Mouse (Mus musculus) MEL (cell line): ENCODE measurements around the gene Zbtb20. TPM values are rescaled to one million over a fixed set of nuclear protein-coding genes. Genes with fewer than 3 reads are reported as not detected.
A peak's percentile ranks its signal among the peaks of the same experiment; 100 is the strongest.

Experiments
- DNase-seq: peaks from one replicate; pipeline ENCODE4 v3.0.0; 2011; ENCODE audit warnings: low read depth, low spot score
- H3K27ac ChIP-seq: 2 replicates; pipeline ENCODE4 v1.5.1; 2012; ENCODE audit warnings: low read depth, mild to moderate bottlenecking, control low read depth, low read length, moderate library complexity; ENCODE audit not compliant: control insufficient read depth
- H3K27me3 ChIP-seq, 2 experiments: fragments of 150-350 bp in 1 of 2; sonication (generic) in 1 of 2; 2 replicates each; pipeline ENCODE4 v1.6.1; 2012; ENCODE audit warnings: low read length in 2 of 2, mild to moderate bottlenecking in 2 of 2, improper control_type of control experiment in 1 of 2, moderate library complexity in 1 of 2; ENCODE audit not compliant: insufficient read depth in 2 of 2, control insufficient read depth in 1 of 2
- H3K36me3 ChIP-seq, 2 experiments: 2 replicates each; pipeline ENCODE4 v1.6.1; 2012 to 2014; ENCODE audit warnings: low read length in 2 of 2, improper control_type of control experiment in 1 of 2, inconsistent platforms in 1 of 2, mild to moderate bottlenecking in 1 of 2; ENCODE audit not compliant: insufficient read depth in 2 of 2, control insufficient read depth in 1 of 2
- H3K4me1 ChIP-seq, 2 experiments: fragments of 150-350 bp in 1 of 2; sonication (generic) in 1 of 2; 2 replicates each; pipeline ENCODE4 v1.6.1; 2012; ENCODE audit warnings: low read length in 2 of 2, improper control_type of control experiment in 1 of 2, mild to moderate bottlenecking in 1 of 2; ENCODE audit not compliant: insufficient read depth in 2 of 2, control insufficient read depth in 1 of 2
- H3K4me3 ChIP-seq, 2 experiments: fragments of 150-350 bp in 1 of 2; sonication (generic) in 1 of 2; 2 replicates each; pipeline ENCODE4 v1.5.1; 2012; ENCODE audit warnings: low read depth in 2 of 2, low read length in 2 of 2, mild to moderate bottlenecking in 2 of 2, moderate library complexity in 2 of 2, control low read depth in 1 of 2, improper control_type of control experiment in 1 of 2; ENCODE audit not compliant: control insufficient read depth in 1 of 2, insufficient read depth in 1 of 2
- H3K79me2 ChIP-seq: 2 replicates; pipeline ENCODE4 v1.6.1; 2012; ENCODE audit warnings: mild to moderate bottlenecking, low read length, moderate library complexity; ENCODE audit not compliant: control insufficient read depth, poor library complexity, insufficient read depth
- H3K9ac ChIP-seq: 2 replicates; pipeline ENCODE4 v1.6.1; 2012; ENCODE audit warnings: low read depth, mild to moderate bottlenecking, control low read depth, low read length, moderate library complexity; ENCODE audit not compliant: control insufficient read depth, poor library complexity, severe bottlenecking
- H3K9me3 ChIP-seq: fragments of 150-350 bp; sonication (generic); replicated peaks from 2 replicates; pipeline ENCODE4 v1.6.1; 2012; ENCODE audit warnings: mild to moderate bottlenecking, low read length, improper control_type of control experiment, moderate library complexity; ENCODE audit not compliant: insufficient read depth
- CHD1 ChIP-seq: IDR thresholded peaks from 2 replicates; pipeline ENCODE4 v1.6.1; 2012; ENCODE audit warnings: low read depth, mild to moderate bottlenecking, inconsistent platforms, low read length, improper control_type of control experiment
- CHD2 ChIP-seq: IDR thresholded peaks from 2 replicates; pipeline ENCODE4 v1.6.1; 2011; ENCODE audit warnings: low read length, improper control_type of control experiment
- CTCF ChIP-seq, 3 experiments: IDR thresholded peaks in 2 of 3; conservative IDR thresholded peaks in 1 of 3; 2 replicates each; pipeline ENCODE4 v1.5.1; 2011 to 2012; ENCODE audit warnings: low read length in 3 of 3, low read depth in 2 of 3, mild to moderate bottlenecking in 2 of 3, improper control_type of control experiment in 1 of 3, inconsistent platforms in 1 of 3, mixed read lengths in 1 of 3, moderate library complexity in 1 of 3; ENCODE audit not compliant: control insufficient read depth in 1 of 3, insufficient read depth in 1 of 3, poor library complexity in 1 of 3, severe bottlenecking in 1 of 3
- ELF1 ChIP-seq: IDR thresholded peaks from 2 replicates; pipeline ENCODE4 v1.6.1; 2014; ENCODE audit warnings: low read depth, mild to moderate bottlenecking, inconsistent platforms, low read length, improper control_type of control experiment, moderate library complexity
- EP300 ChIP-seq, 2 experiments: IDR thresholded peaks; 2 replicates each; pipeline ENCODE4 v1.6.1; 2011; ENCODE audit warnings: improper control_type of control experiment in 2 of 2, low read length in 2 of 2, low read depth in 1 of 2, mild to moderate bottlenecking in 1 of 2
- ETS1 ChIP-seq: IDR thresholded peaks from 2 replicates; pipeline ENCODE4 v1.6.1; 2012; ENCODE audit warnings: low read depth, mild to moderate bottlenecking, inconsistent platforms, low read length, improper control_type of control experiment, moderate library complexity
- HCFC1 ChIP-seq: IDR thresholded peaks from 2 replicates; pipeline ENCODE4 v1.6.1; 2012; ENCODE audit warnings: low read depth, mild to moderate bottlenecking, inconsistent platforms, low read length, improper control_type of control experiment, moderate library complexity
- MAZ ChIP-seq: IDR thresholded peaks from 2 replicates; pipeline ENCODE4 v1.6.1; 2012; ENCODE audit warnings: low read depth, mild to moderate bottlenecking, inconsistent platforms, low read length, improper control_type of control experiment
- MEF2A ChIP-seq: IDR thresholded peaks from 2 replicates; pipeline ENCODE4 v1.6.1; 2014; ENCODE audit warnings: low read depth, mild to moderate bottlenecking, inconsistent platforms, low read length, improper control_type of control experiment; ENCODE audit not compliant: poor library complexity, insufficient replicate concordance, severe bottlenecking; ENCODE audit errors: extremely low read depth
- MXI1 ChIP-seq: IDR thresholded peaks from 2 replicates; pipeline ENCODE4 v1.6.1; 2011; ENCODE audit warnings: mild to moderate bottlenecking, low read depth, low read length, improper control_type of control experiment
- NRF1 ChIP-seq: IDR thresholded peaks from 2 replicates; pipeline ENCODE4 v1.6.1; 2014; ENCODE audit warnings: low read depth, mild to moderate bottlenecking, inconsistent platforms, low read length, improper control_type of control experiment, moderate library complexity; ENCODE audit not compliant: poor library complexity, insufficient read depth, severe bottlenecking
- POLR2AphosphoS5 ChIP-seq: IDR thresholded peaks from 2 replicates; pipeline ENCODE4 v1.6.1; 2012; ENCODE audit warnings: low read depth, borderline replicate concordance, mild to moderate bottlenecking, inconsistent platforms, low read length, moderate library complexity, mixed read lengths
- TAL1 ChIP-seq: IDR thresholded peaks from 2 replicates; pipeline ENCODE4 v1.6.1; 2012; ENCODE audit warnings: mild to moderate bottlenecking, inconsistent platforms, low read length, moderate library complexity, mixed read lengths
- TBP ChIP-seq: IDR thresholded peaks from 2 replicates; pipeline ENCODE4 v1.8.0; 2011; ENCODE audit warnings: low read depth, low read length, improper control_type of control experiment
- TCF12 ChIP-seq: IDR thresholded peaks from 2 replicates; pipeline ENCODE4 v1.6.1; 2014; ENCODE audit warnings: low read depth, mild to moderate bottlenecking, inconsistent platforms, low read length, improper control_type of control experiment, moderate library complexity
- USF1 ChIP-seq: IDR thresholded peaks from 2 replicates; pipeline ENCODE4 v1.6.1; 2014; ENCODE audit warnings: low read depth, mild to moderate bottlenecking, inconsistent platforms, low read length, improper control_type of control experiment, moderate library complexity
- ZC3H11A ChIP-seq: IDR thresholded peaks from 2 replicates; pipeline ENCODE4 v1.6.1; 2012; ENCODE audit warnings: low read depth, mild to moderate bottlenecking, inconsistent platforms, low read length, improper control_type of control experiment
- polyA plus RNA-seq, 2 experiments: library from polyadenylated mRNA; stranded (reverse) in 1 of 2; unstranded in 1 of 2; fragments of >175 nt in 1 of 2; fragments of >200 nt in 1 of 2; gene quantifications; 2 replicates each; pipeline versions ENCODE4 v1.2.1 to v1.2.4; 2012; ENCODE audit warnings: low replicate concordance in 2 of 2, low read depth in 1 of 2; ENCODE audit not compliant: insufficient read length in 2 of 2, insufficient read depth in 1 of 2, missing spikeins in 1 of 2
- total RNA-seq: library from RNA; depleted of rRNA; stranded (reverse); fragments of 300-350 nt; gene quantifications from 2 replicates; pipeline ENCODE4 v1.2.3, GENCODE M21; 2012

Gene Zbtb20
- total and polyA plus RNA-seq, 3 experiments, result 0.17 to 0.27 TPM; not detected in 1

DNA sequence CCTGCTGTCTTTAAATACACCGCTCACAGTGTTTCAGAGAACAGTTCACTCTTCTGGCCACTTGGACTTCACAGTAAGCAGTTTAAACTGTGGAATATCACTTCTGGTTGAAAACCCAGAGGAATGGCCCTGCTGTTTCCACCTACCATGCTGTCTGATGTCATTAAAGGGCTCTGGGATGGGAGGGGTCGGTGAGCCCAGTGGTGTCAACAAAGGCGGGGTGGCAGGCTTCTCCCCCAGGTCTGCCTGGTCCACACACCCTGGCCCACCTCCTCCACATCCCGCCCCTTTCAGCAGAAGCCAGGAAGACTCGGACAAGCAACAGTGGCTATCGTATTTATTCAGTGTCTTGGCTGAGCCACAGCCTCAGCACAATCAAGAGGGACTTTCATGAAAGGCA is 743.6 kb downstream of the Zbtb20 start:
- TF ChIP-seq ZC3H11A (no peak), POLR2AphosphoS5 (no peak), ETS1 (no peak), MXI1 (peak; percentile 56; the same call in 1 of the 2 replicates)

DNA sequence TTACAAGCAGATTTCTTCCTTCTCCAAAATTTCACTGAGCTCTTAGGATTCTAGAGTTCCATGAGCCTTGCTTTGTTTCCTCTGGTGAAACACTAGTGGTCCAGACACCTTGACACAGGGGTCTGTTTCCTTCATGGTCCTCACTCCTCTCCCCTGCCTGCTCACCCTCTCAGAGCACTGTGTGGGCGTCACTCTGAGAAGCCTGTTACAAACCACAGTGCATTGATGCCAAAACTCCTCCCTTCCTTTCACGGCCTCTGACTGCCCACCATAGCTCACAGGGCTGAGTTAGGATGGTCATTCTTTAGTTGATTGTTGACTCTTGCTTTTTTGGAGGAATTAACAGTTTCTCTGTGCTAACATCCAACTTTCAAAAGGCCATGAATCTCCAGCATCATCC is 744.7 kb downstream of the Zbtb20 start:
- peaks cover 0 to 8% of the 10 kb centered on the region in 2 experiments; a peak in 2 of 4 replicates for H3K36me3 ChIP-seq
- no peak overlapping the region for H3K27ac ChIP-seq
- no peak overlapping the region; a peak in 1 of 4 replicates for H3K4me3 ChIP-seq
- 0 out of 2 replicates have a peak overlapping the region, but pooled peaks have one; percentile 16 for H3K9ac ChIP-seq
- no peaks in the 10 kb centered on the region for H3K79me2 ChIP-seq
- peaks cover 0 to 14% of the 10 kb centered on the region in 2 experiments; a peak in 2 of 4 replicates for H3K4me1 ChIP-seq
- H3K27me3 ChIP-seq, result no peaks in the 10 kb centered on the region
- TF ChIP-seq MAZ (no peak), ETS1 (no peak), TCF12 (no peak), NRF1 (no peak), TAL1 (no peak), CHD2 (no peak), EP300 (IDR thresholded peaks at IDR 0.05; ENCODE audit: low read depth in 1 of 2, low read length in 2 of 2) (no peak)
- TF ChIP-seq, all 39 proteins: peak for 0
- peak; percentile 38 for DNase-seq
- H3K9me3 ChIP-seq, result no peaks in the 10 kb centered on the region

More for the DNA sequence above, 743.6 kb downstream of the Zbtb20 start:
- Histone ChIP-seq H3K9ac (peak overlapping the region; percentile 65), H3K9me3 (no peaks in the 10 kb centered on the region), H3K27ac (no peak overlapping the region; the same call in 1 of the 2 replicates), H3K4me3 (peak overlapping the region; percentile 65 to 68), H3K4me1 (peaks cover 0 to 12% of the 10 kb centered on the region in 2 experiments; a peak in 2 of 4 replicates), H3K27me3 (no peaks in the 10 kb centered on the region), H3K36me3 (peaks cover 0 to 8% of the 10 kb centered on the region in 2 experiments; a peak in 2 of 4 replicates), H3K79me2 (no peaks in the 10 kb centered on the region)
- DNase-seq, result peak; percentile 50

DNA sequence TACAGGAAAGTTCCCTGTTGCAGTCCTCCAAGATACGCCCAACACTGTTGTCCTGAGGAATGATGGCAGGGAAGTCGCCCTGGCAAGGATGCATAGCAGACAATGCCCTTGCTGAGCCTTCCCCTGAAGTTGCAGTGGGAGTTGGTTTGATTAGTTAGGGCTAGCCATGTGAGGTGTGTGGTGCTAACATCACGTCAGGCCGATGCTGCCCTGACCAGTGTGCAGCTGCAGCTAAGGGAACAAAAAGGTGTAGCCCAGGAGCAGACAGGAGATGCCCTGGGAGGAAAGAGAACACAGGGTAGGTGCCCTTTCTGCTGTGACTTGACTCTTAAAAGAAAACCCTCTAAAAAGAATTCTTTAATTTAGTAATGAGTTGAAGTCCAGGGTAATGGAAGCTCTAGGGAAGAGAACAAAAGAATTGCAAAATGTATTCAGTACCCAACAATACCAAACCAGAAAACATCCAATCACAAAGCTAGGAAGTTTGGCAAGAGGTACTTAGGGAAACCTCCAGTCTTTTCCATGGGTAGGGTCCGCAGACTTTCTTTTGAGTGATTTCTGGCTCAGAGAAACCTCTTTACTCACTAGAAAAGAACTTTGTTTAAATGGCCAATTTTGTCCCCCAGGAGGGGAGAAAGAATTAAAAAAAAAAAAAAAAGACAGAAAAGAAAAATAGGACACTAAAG is 747.8 kb downstream of the Zbtb20 start:
- H3K9me3 ChIP-seq, result no peaks in the 10 kb centered on the region
- no peak overlapping the region for H3K27ac ChIP-seq
- H3K9ac ChIP-seq, result no peak overlapping the region
- H3K4me1 ChIP-seq, result peaks cover 0 to 14% of the 10 kb centered on the region in 2 experiments; a peak in 2 of 4 replicates
- TF ChIP-seq TBP (no peak), USF1 (no peak), CHD2 (no peak), ETS1 (no peak), MEF2A (no peak), HCFC1 (no peak), ZC3H11A (no peak), CHD1 (no peak), TAL1 (no peak), ELF1 (no peak), CTCF (IDR thresholded peaks at IDR 0.05 in 2 of 3, conservative IDR thresholded peaks at IDR 0.05 in 1 of 3; ENCODE audit: control insufficient read depth in 1 of 3, insufficient read depth in 1 of 3, low read depth in 2 of 3, low read length in 3 of 3, poor library complexity in 1 of 3, severe bottlenecking in 1 of 3) (no peak), MAZ (no peak)
- H3K4me3 ChIP-seq, result no peak overlapping the region
- no peak for DNase-seq
- no peaks in the 10 kb centered on the region for H3K79me2 ChIP-seq
- H3K36me3 ChIP-seq, result peaks cover 0 to 8% of the 10 kb centered on the region in 2 experiments; a peak in 2 of 4 replicates
- H3K27me3 ChIP-seq, result no peaks in the 10 kb centered on the region
